Mouse (Mus musculus): Measurements from ENCODE around the gene Lingo1.

The Lingo1 gene

GRCm38 (mm10) chr9:56727703-56728684 lies 68.3 kb downstream of the Lingo1 start:
- DNase-seq (ENCODE audit: low spot score), result no peak

GRCm38 (mm10) chr9:56725814-56726213 lies 70.5 kb downstream of the Lingo1 start:
- no peak for DNase-seq (ENCODE audit: low spot score)

DNA sequence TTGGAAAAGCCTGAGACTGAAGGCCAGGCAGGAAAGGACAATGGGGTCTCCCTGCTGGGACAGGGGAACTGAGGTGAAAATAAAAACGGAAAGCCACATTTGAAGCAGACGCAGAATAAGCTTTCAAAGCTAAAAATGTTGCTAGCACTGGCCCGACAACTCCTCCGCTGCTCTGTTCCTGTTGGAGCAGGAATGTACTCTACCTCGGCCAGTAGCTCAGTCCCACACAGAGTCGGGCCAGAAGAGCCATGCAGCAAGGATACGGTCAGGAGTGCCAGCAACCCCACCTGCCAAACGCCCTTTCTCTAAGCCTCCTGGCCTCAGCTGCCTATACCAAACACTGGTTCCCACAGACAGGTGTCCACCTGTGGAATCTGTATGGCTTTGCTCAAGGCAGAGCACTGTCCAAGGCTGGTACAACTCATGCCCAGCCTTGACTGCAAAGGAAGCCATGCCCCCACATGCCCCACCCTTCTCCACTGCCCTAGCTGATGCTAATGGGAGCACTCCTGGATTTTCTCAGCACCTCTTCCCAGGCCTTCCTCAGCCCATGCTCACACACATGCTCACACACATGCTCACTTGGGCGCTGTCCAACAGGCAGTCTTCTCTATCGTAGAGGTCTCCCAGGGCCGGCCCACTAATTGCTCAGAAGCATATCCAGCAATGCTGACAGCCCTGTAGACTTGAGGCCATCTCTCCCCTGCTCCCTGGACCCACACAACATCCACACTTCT lies 74.0 kb downstream of the Lingo1 start:
- DNase-seq (ENCODE audit: low spot score), result no peak

DNA sequence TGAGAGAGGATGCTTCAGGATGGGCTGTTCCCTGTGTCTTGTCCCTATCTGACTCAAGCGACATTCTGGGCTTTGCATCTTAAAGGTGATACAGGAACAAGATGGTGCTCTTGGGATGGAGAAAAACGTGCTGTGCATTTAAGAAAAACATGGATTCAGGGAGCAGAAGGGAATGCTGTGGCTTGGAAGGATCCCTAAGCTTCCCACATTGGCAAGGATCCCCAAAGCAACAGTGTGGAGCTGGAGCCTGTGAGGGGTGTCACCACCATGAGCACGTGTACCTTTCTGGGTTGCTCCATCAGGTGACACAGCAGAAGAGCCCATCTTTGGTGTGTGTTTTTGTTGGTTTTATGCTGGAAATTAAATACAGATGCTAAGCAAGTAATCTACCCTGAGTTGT lies 77.3 kb downstream of the Lingo1 start:
- DNase-seq (ENCODE audit: low spot score), result no peak

DNA sequence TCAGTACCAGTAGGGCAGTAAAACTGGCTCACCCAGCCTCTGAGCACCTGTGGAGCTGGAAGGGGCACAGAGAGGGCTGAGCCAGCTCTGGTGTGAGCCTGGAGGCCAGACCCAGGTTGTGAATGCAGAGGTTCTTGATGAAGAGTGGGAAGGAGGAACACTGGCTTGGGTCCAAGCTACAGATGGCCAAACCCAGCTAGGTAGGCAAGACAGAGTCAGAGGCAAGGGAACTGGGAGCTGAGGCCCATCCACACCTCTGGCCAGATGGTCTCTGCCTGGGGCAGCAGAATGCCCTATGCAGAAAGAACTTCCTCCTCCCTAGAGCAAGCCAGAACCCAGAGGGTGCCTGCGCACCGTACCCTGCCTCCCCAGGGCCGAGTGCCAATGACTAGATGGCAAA lies 79.7 kb downstream of the Lingo1 start:
- no peak for DNase-seq (ENCODE audit: low spot score)

- DNase-seq (ENCODE audit: low spot score), result no peak
Measured at GRCm38 (mm10) chr9:56716066-56716465, 80.2 kb downstream of the Lingo1 start.

GRCm38 (mm10) chr9:56714391-56714790 lies 81.9 kb downstream of the Lingo1 start:
- DNase-seq (ENCODE audit: low spot score), result no peak

- no peak for DNase-seq (ENCODE audit: low spot score)
Measured at GRCm38 (mm10) chr9:56712667-56713369, 83.5 kb downstream of the Lingo1 start.

GRCm38 (mm10) chr9:56710958-56711357 lies 85.3 kb downstream of the Lingo1 start:
- no peak for DNase-seq (ENCODE audit: low spot score)

DNA sequence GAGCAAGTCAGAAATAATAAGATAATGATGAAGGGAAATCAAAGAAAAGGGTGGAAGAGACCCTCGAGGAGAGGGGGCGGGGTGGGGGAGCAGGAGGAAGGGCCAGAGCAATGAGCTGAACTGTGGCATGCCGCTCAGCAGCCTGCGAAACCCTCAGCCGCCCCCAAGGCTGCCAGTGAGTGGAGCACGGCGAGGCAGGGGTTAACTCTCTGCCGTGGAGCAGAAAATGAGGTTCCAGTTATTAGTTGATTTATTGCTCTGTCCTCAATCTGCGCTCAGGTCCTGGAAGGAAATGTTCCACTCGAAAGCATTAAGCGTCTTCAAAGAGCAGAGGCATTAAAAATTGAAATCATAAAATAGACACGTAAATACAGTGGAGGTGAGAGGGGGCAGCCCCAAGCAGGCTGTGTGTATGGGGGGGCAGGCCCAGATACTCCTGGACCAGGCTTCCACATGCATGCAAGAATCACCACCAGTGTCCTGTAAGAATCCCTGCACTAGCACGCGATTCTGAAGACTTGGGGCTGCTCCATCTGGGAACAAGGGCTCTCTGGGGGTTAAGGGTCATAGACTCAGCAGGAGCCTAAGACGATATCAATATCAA lies 89.7 kb downstream of the Lingo1 start:
- no peak for DNase-seq (ENCODE audit: low spot score)

- no peak for DNase-seq (ENCODE audit: low spot score)
Measured at GRCm38 (mm10) chr9:56701394-56701793, 94.9 kb downstream of the Lingo1 start.

DNA sequence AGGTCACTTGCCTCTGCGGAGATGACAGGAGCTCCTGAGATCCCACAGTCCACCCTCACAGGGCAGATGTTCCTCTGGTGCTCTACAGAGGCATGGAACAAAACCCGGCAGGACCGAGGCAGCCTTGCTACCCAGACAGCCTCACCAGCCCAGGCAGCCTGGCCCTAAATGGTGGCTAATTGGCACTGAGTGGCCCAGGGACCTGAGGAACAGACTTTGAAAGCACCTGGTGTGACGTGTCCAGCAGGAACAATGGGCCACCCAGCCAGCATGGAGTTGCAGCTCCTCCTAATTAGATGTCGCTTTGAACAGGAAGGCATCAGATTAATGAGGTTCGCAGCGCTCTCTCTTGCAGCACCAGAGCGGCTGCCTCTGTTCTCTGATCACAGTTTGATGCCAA lies 95.4 kb downstream of the Lingo1 start:
- DNase-seq (ENCODE audit: low spot score), result no peak

DNA sequence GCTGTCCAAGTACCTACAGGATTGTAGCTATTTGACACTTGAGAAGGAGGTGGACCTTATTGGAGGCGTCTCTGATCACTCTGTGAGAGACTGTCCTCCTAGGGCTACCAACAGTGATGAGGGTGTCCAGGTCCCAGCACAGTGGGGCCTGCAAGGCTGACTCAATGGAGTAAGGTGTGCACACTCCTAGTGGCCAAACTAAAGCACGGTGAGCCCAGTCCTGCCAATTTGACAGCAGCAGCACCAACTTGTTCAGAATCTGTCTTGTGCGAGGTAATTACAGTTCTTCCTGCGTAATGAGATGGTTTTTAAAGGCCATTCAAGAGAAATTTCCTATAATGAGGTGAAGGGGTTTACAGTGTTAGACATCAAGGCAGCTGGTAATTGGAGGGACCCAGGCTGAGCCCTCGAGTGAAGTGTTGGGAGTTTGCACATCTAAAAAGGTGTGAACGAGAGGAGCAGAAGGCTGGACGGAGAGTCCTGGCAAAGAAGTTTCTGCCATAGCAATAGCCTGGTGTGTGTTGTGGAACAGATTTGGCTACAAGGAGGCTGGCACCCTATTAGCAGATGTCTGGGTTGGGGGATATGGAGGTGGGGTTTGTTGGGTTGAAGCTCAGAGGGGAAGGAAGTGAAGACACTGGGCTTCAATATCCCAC lies 97.4 kb downstream of the Lingo1 start:
- no peak for DNase-seq (ENCODE audit: low spot score)

GRCm38 (mm10) chr9:56694079-56694478 lies 102.2 kb downstream of the Lingo1 start:
- DNase-seq (ENCODE audit: low spot score), result no peak

GRCm38 (mm10) chr9:56691226-56691625 lies 105.0 kb downstream of the Lingo1 start:
- DNase-seq (ENCODE audit: low spot score), result no peak

DNA sequence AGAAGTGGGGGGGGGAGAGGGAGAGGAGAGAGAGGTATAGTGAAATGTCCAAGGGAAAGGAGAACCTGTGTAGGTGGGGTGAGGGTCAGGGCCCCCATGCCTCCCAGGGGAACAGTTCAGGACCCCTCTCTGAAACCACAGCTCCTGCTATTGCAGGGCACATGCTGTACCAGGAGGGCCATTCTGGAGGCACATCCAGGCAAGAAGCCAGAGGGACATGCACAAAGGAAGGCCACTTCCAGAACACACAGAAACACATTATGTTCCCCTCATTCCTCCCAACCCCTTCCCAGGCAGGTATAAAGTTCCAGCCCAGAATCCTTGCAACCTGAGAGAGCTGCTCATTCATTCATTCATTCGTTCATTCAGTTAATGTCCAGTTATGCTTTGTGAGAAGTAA lies 105.6 kb downstream of the Lingo1 start:
- peak; percentile 45 for DNase-seq (ENCODE audit: low spot score)

DNA sequence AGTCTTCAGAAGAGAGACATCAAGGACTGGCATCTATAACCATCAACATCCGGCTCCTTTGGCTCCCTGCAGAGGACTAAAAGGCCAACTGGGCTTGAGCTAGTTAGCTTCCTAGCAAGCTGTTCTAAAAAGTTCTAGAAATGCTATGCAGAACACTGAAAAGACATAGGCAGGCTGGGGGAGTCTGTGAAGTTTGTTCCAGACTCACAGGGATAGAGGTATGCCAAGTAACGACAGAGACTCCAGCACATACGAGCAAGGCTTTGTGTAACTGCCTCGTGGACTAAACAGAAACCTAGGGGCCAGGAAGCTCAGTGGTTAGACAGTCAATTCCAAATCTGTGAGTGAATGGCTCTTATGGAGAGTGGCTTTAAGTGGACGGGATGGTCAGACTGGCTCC lies 108.8 kb downstream of the Lingo1 start:
- DNase-seq (ENCODE audit: low spot score), result no peak

DNA sequence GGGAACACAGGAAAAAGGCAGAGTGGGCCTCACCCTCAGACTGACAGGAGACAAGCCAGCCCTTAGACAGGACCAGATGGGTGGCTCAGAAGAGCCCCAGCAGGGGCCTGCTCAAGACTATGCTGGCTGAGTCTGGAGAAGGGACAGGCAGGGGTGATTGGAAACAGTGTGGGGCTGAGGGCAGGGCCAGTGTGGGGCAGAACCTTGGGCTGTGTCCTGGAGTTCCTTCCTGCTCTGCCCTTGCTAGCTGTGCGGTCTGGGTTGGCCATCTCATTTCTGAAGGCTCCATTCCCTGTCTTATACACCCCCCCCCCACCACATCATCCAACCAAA lies 109.2 kb downstream of the Lingo1 start:
- no peak for DNase-seq (ENCODE audit: low spot score)

- no peak for DNase-seq (ENCODE audit: low spot score)
Measured at GRCm38 (mm10) chr9:56686339-56687144, 109.7 kb downstream of the Lingo1 start.

- no peak for DNase-seq (ENCODE audit: low spot score)
Measured at GRCm38 (mm10) chr9:56682826-56683225, 113.4 kb downstream of the Lingo1 start.

DNA sequence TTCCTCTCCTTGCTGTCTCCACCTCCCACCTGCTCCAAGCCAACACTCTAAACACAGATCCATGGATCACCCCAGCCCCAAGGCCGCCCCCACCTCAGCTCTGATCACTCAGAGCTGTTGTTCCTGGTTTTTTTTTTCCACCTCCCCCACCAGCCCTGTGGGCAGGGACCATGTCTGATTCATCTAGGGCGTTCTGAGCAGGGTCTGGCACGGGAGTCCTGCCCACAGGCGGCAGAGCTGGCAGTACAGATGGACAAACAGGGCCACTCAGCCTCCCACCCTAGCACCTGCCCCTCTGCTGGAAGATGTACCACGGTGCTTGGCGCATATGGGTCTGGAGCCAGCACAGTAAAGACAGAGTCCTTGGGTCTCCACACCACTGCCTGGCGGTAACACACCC lies 114.3 kb downstream of the Lingo1 start:
- no peak for DNase-seq (ENCODE audit: low spot score)
